Mouse (Mus musculus): ENCODE measurements around the gene Acaca. TPM values are rescaled to one million over a fixed set of nuclear protein-coding genes. Genes with fewer than 3 reads are reported as not detected.

The Acaca gene
- polyA plus RNA-seq (2014; fragmentation: Nextera tagmentation; extraction: Ambion mirVana) = 25.5 and 25.8 TPM in 2 replicates

GRCm38 (mm10) chr11:84128943-84129798, at the start of gene Acaca, which contains the start of gene Tada2a:
Gene Acaca, plus strand, starts transcription at chr11:84129672.
Gene Tada2a, minus strand, starts transcription at chr11:84129600.
- ATAC-seq (ENCODE audit: insufficient number of reproducible peaks, insufficient read depth, low FRiP score, low read depth) = peak; percentile 94
- Histone ChIP-seq H3K4me2 (replicated peaks; ENCODE audit: low read depth, low read length) (peak within 1 kb of the TSS; percentile 76), H3K27me3 (ENCODE audit: control insufficient read depth, insufficient read depth, low read length) (no peaks in the 10 kb centered on the region), H3K9me3 (ENCODE audit: control insufficient read depth, low read depth, low read length) (no peaks in the 10 kb centered on the region), H3K4me3 (ENCODE audit: low read depth, low read length) (peak within 1 kb of the TSS; percentile 84), H3K9ac (replicated peaks; ENCODE audit: low read depth, low read length) (peak within 1 kb of the TSS; percentile 79), H3K4me1 (ENCODE audit: control insufficient read depth, insufficient read depth, low read length) (no peaks in the 10 kb centered on the region), H3K36me3 (ENCODE audit: control insufficient read depth, insufficient read depth, low read length) (peaks cover 13% of the 10 kb centered on the region), H3K27ac (ENCODE audit: low read length) (peak within 1 kb of the TSS; percentile 27; the same call in 1 of the 2 replicates)
- under 1% methylated on average over 59 of the region's 83 CpGs for WGBS

- Histone ChIP-seq H3K4me1 (ENCODE audit: control insufficient read depth, insufficient read depth, low read length) (no peaks in the 10 kb centered on the region), H3K9me3 (ENCODE audit: control insufficient read depth, low read depth, low read length) (no peaks in the 10 kb centered on the region), H3K4me3 (ENCODE audit: low read depth, low read length) (no peak overlapping the region), H3K27ac (ENCODE audit: low read length) (no peak overlapping the region), H3K36me3 (ENCODE audit: control insufficient read depth, insufficient read depth, low read length) (peaks cover 12% of the 10 kb centered on the region; the same call in 1 of the 2 replicates), H3K4me2 (replicated peaks; ENCODE audit: low read depth, low read length) (no peak overlapping the region), H3K9ac (replicated peaks; ENCODE audit: low read depth, low read length) (no peak overlapping the region), H3K27me3 (ENCODE audit: control insufficient read depth, insufficient read depth, low read length) (no peaks in the 10 kb centered on the region)
- no peak for ATAC-seq (ENCODE audit: insufficient number of reproducible peaks, insufficient read depth, low FRiP score, low read depth)
- WGBS = 69% methylated on average over 4 of the region's 4 CpGs
Observed at GRCm38 (mm10) chr11:84079887-84080286, 49.6 kb upstream of the Acaca start.

- H3K27ac ChIP-seq (ENCODE audit: low read length) = no peak overlapping the region
- ATAC-seq (ENCODE audit: insufficient number of reproducible peaks, insufficient read depth, low FRiP score, low read depth) = no peak
- no peaks in the 10 kb centered on the region for H3K9me3 ChIP-seq (ENCODE audit: control insufficient read depth, low read depth, low read length)
- peaks cover 12% of the 10 kb centered on the region; the same call in 1 of the 2 replicates for H3K36me3 ChIP-seq (ENCODE audit: control insufficient read depth, insufficient read depth, low read length)
- H3K4me2 ChIP-seq (replicated peaks; ENCODE audit: low read depth, low read length) = no peak overlapping the region
- H3K4me3 ChIP-seq (ENCODE audit: low read depth, low read length) = no peak overlapping the region
- 82% methylated on average over 3 of the region's 3 CpGs for WGBS
- H3K4me1 ChIP-seq (ENCODE audit: control insufficient read depth, insufficient read depth, low read length) = no peaks in the 10 kb centered on the region
- H3K27me3 ChIP-seq (ENCODE audit: control insufficient read depth, insufficient read depth, low read length) = no peaks in the 10 kb centered on the region
- no peak overlapping the region for H3K9ac ChIP-seq (replicated peaks; ENCODE audit: low read depth, low read length)
Observed at GRCm38 (mm10) chr11:84080327-84080726, 49.1 kb upstream of the Acaca start.

- Histone ChIP-seq H3K9me3 (ENCODE audit: control insufficient read depth, low read depth, low read length) (no peaks in the 10 kb centered on the region), H3K9ac (replicated peaks; ENCODE audit: low read depth, low read length) (no peak overlapping the region), H3K4me1 (ENCODE audit: control insufficient read depth, insufficient read depth, low read length) (no peaks in the 10 kb centered on the region), H3K36me3 (ENCODE audit: control insufficient read depth, insufficient read depth, low read length) (peaks cover 12% of the 10 kb centered on the region), H3K27me3 (ENCODE audit: control insufficient read depth, insufficient read depth, low read length) (no peaks in the 10 kb centered on the region), H3K27ac (ENCODE audit: low read length) (no peak overlapping the region), H3K4me3 (ENCODE audit: low read depth, low read length) (no peak overlapping the region), H3K4me2 (replicated peaks; ENCODE audit: low read depth, low read length) (no peak overlapping the region)
- WGBS = 90% methylated on average over 5 of the region's 5 CpGs
- no peak for ATAC-seq (ENCODE audit: insufficient number of reproducible peaks, insufficient read depth, low FRiP score, low read depth)
Observed at GRCm38 (mm10) chr11:84081901-84082300, 47.6 kb upstream of the Acaca start.

- no peaks in the 10 kb centered on the region for H3K9me3 ChIP-seq (ENCODE audit: control insufficient read depth, low read depth, low read length)
- H3K36me3 ChIP-seq (ENCODE audit: control insufficient read depth, insufficient read depth, low read length) = peaks cover 39% of the 10 kb centered on the region
- no peak for ATAC-seq (ENCODE audit: insufficient number of reproducible peaks, insufficient read depth, low FRiP score, low read depth)
- no peak overlapping the region for H3K9ac ChIP-seq (replicated peaks; ENCODE audit: low read depth, low read length)
- no peak overlapping the region for H3K4me3 ChIP-seq (ENCODE audit: low read depth, low read length)
- no peaks in the 10 kb centered on the region for H3K4me1 ChIP-seq (ENCODE audit: control insufficient read depth, insufficient read depth, low read length)
- no peaks in the 10 kb centered on the region for H3K27me3 ChIP-seq (ENCODE audit: control insufficient read depth, insufficient read depth, low read length)
- 85% methylated on average over 8 of the region's 8 CpGs for WGBS
- H3K4me2 ChIP-seq (replicated peaks; ENCODE audit: low read depth, low read length) = no peak overlapping the region
- no peak overlapping the region for H3K27ac ChIP-seq (ENCODE audit: low read length)
Observed at GRCm38 (mm10) chr11:84090572-84090971, 38.9 kb upstream of the Acaca start.

- H3K4me3 ChIP-seq (ENCODE audit: low read depth, low read length) = no peak overlapping the region
- ATAC-seq (ENCODE audit: insufficient number of reproducible peaks, insufficient read depth, low FRiP score, low read depth) = no peak
- 89% methylated on average over 4 of the region's 4 CpGs for WGBS
- no peaks in the 10 kb centered on the region for H3K4me1 ChIP-seq (ENCODE audit: control insufficient read depth, insufficient read depth, low read length)
- H3K27me3 ChIP-seq (ENCODE audit: control insufficient read depth, insufficient read depth, low read length) = no peaks in the 10 kb centered on the region
- H3K36me3 ChIP-seq (ENCODE audit: control insufficient read depth, insufficient read depth, low read length) = peaks cover 31% of the 10 kb centered on the region
- no peak overlapping the region for H3K4me2 ChIP-seq (replicated peaks; ENCODE audit: low read depth, low read length)
- H3K9me3 ChIP-seq (ENCODE audit: control insufficient read depth, low read depth, low read length) = no peaks in the 10 kb centered on the region
- H3K9ac ChIP-seq (replicated peaks; ENCODE audit: low read depth, low read length) = no peak overlapping the region
- no peak overlapping the region for H3K27ac ChIP-seq (ENCODE audit: low read length)
Observed at GRCm38 (mm10) chr11:84095084-84095483, 34.4 kb upstream of the Acaca start.

- no peak overlapping the region for H3K4me3 ChIP-seq (ENCODE audit: low read depth, low read length)
- 72% methylated on average over 5 of the region's 5 CpGs for WGBS
- peaks cover 44% of the 10 kb centered on the region for H3K36me3 ChIP-seq (ENCODE audit: control insufficient read depth, insufficient read depth, low read length)
- no peak overlapping the region for H3K27ac ChIP-seq (ENCODE audit: low read length)
- H3K4me2 ChIP-seq (replicated peaks; ENCODE audit: low read depth, low read length) = no peak overlapping the region
- no peaks in the 10 kb centered on the region for H3K9me3 ChIP-seq (ENCODE audit: control insufficient read depth, low read depth, low read length)
- H3K9ac ChIP-seq (replicated peaks; ENCODE audit: low read depth, low read length) = no peak overlapping the region
- no peaks in the 10 kb centered on the region for H3K27me3 ChIP-seq (ENCODE audit: control insufficient read depth, insufficient read depth, low read length)
- ATAC-seq (ENCODE audit: insufficient number of reproducible peaks, insufficient read depth, low FRiP score, low read depth) = no peak
- 0 out of 2 replicates have a peak, but pooled peaks cover 2% of the 10 kb centered on the region for H3K4me1 ChIP-seq (ENCODE audit: control insufficient read depth, insufficient read depth, low read length)
Observed at GRCm38 (mm10) chr11:84097251-84097998, 32.0 kb upstream of the Acaca start.

GRCm38 (mm10) chr11:84101182-84101581, 28.3 kb upstream of the Acaca start:
- no peak overlapping the region for H3K4me2 ChIP-seq (replicated peaks; ENCODE audit: low read depth, low read length)
- H3K9ac ChIP-seq (replicated peaks; ENCODE audit: low read depth, low read length) = no peak overlapping the region
- H3K4me1 ChIP-seq (ENCODE audit: control insufficient read depth, insufficient read depth, low read length) = 0 out of 2 replicates have a peak, but pooled peaks cover 2% of the 10 kb centered on the region
- no peak overlapping the region for H3K27ac ChIP-seq (ENCODE audit: low read length)
- ATAC-seq (ENCODE audit: insufficient number of reproducible peaks, insufficient read depth, low FRiP score, low read depth) = no peak
- H3K27me3 ChIP-seq (ENCODE audit: control insufficient read depth, insufficient read depth, low read length) = no peaks in the 10 kb centered on the region
- no peaks in the 10 kb centered on the region for H3K9me3 ChIP-seq (ENCODE audit: control insufficient read depth, low read depth, low read length)
- no peak overlapping the region for H3K4me3 ChIP-seq (ENCODE audit: low read depth, low read length)
- peaks cover 62% of the 10 kb centered on the region for H3K36me3 ChIP-seq (ENCODE audit: control insufficient read depth, insufficient read depth, low read length)
